Mouse (Mus musculus): ENCODE results near the gene Timm10. TPM values are rescaled to one million over a fixed set of nuclear protein-coding genes. Genes with fewer than 3 reads are reported as not detected.

The Timm10 gene
- polyA plus RNA-seq, 1 experiment = 28.5 TPM

DNA sequence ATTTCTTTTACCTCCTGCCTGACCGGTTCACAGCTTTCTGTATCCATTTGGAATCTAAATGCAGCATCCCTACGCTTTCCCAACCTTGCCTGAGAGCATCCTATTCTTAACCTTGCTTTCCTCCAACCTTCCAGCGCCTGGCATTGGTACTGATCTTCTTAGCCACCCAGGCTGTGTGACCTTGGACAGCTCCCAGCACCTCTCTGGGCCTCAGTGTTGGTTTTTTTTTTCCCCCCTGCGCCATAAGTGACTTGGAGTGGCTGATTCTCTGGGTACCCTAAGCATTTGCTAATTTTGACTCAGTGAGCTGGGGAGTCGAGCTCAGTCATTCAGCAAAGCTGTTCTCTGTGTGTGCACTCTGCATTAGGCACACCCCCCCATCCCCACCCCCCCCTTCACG, 49.0 kb downstream of the Timm10 start:
- Histone ChIP-seq H3K4me3 (ENCODE audit: control insufficient read depth, low read depth, low read length) (no peak overlapping the region), H3K36me3 (ENCODE audit: control insufficient read depth, insufficient read depth, low read length) (no peaks in the 10 kb centered on the region), H3K4me1 (ENCODE audit: control insufficient read depth, insufficient read depth, low read length) (peaks cover 16% of the 10 kb centered on the region), H3K27ac (ENCODE audit: control insufficient read depth, insufficient read depth, low read depth, low read length) (no peak overlapping the region), H3K27me3 (ENCODE audit: control insufficient read depth, insufficient read depth, low read length) (no peaks in the 10 kb centered on the region)
- TF ChIP-seq POLR2A (IDR thresholded peaks at IDR 0.05; ENCODE audit: control insufficient read depth, low read depth, low read length) = no peak
- TF ChIP-seq CTCF (IDR thresholded peaks at IDR 0.05; ENCODE audit: control insufficient read depth, insufficient read depth, insufficient replicate concordance, low read depth, low read length) = no peak

Other genes starting within 250 kb of the Timm10 start
- gene Ctnnd1, start 176.2 kb upstream of the Timm10 start, polyA plus RNA-seq (2012; rRNA removed) = 19.9 and 24.3 TPM in 2 replicates
- gene Btbd18, start 167.9 kb upstream of the Timm10 start, polyA plus RNA-seq (2012; rRNA removed) = 4.1 and 4.2 TPM in 2 replicates
- gene Selenoh, start 156.2 kb upstream of the Timm10 start, polyA plus RNA-seq (2012; rRNA removed) = 13.5 and 16.3 TPM in 2 replicates
- gene Gm28635, start 149.0 kb upstream of the Timm10 start, polyA plus RNA-seq (2012; rRNA removed) = not detected in 2 replicates
- 11.8 and 14.3 TPM in 2 replicates for gene Med19, start 148.6 kb upstream of the Timm10 start, polyA plus RNA-seq (2012; rRNA removed)
- 86.0 and 89.0 TPM in 2 replicates for gene Tmx2, start 147.9 kb upstream of the Timm10 start, polyA plus RNA-seq (2012; rRNA removed)
- 234 and 236 TPM in 2 replicates for gene Zdhhc5, start 111.8 kb upstream of the Timm10 start, polyA plus RNA-seq (2012; rRNA removed)
- gene Clp1, start 99.6 kb upstream of the Timm10 start, polyA plus RNA-seq (2012; rRNA removed) = 27.6 and 32.8 TPM in 2 replicates
- gene Ypel4, start 92.9 kb upstream of the Timm10 start, polyA plus RNA-seq (2012; rRNA removed) = 13.6 and 14.8 TPM in 2 replicates
- gene Gm19426, start 83.3 kb upstream of the Timm10 start, polyA plus RNA-seq (2012; rRNA removed) = 0.21 and 0.26 TPM in 2 replicates
- 40.5 and 53.4 TPM in 2 replicates for gene Serping1, start 51.6 kb upstream of the Timm10 start, polyA plus RNA-seq (2012; rRNA removed)
- 2.2 and 2.3 TPM in 2 replicates for gene Ube2l6, start 28.2 kb upstream of the Timm10 start, polyA plus RNA-seq (2012; rRNA removed)
- 3.0 and 3.4 TPM in 2 replicates for gene Smtnl1, start 4.3 kb upstream of the Timm10 start, polyA plus RNA-seq (2012; rRNA removed)
- 0.63 and 1.00 TPM in 2 replicates for gene Slc43a1, start 11.9 kb downstream of the Timm10 start, polyA plus RNA-seq (2012; rRNA removed)
- gene Rtn4rl2, start 59.7 kb downstream of the Timm10 start, polyA plus RNA-seq (2012; rRNA removed) = 2.4 and 2.7 TPM in 2 replicates
- gene Slc43a3, start 109.6 kb downstream of the Timm10 start, polyA plus RNA-seq (2012; rRNA removed) = 4.6 and 4.8 TPM in 2 replicates
- gene Prg2, start 153.5 kb downstream of the Timm10 start, polyA plus RNA-seq (2012; rRNA removed) = not detected in 2 replicates
- not detected in 2 replicates for gene Prg3, start 161.2 kb downstream of the Timm10 start, polyA plus RNA-seq (2012; rRNA removed)
- gene Ssrp1, start 210.2 kb downstream of the Timm10 start, polyA plus RNA-seq (2012; rRNA removed) = 109 and 120 TPM in 2 replicates
- gene P2rx3, start 210.5 kb downstream of the Timm10 start, polyA plus RNA-seq (2012; rRNA removed) = 86.4 and 103 TPM in 2 replicates
- gene Tnks1bp1, start 221.0 kb downstream of the Timm10 start, polyA plus RNA-seq (2012; rRNA removed) = 7.4 and 8.4 TPM in 2 replicates

Measured in testis, adult 2 months (tissue).